Mouse (Mus musculus) lung, adult 2 months (tissue): ENCODE results near the gene Gm1604a. TPM values are rescaled to one million over a fixed set of nuclear protein-coding genes. Genes with fewer than 3 reads are reported as not detected.
"Not testable (repeated sequence)": the region's sequence is repeated elsewhere in the genome, so short reads cannot be mapped to it uniquely, and the experiment has no call there.

Experiments used
- DNase-seq: peaks from one replicate; pipeline ENCODE4 v3.0.0; 2022
- H3K4me1 ChIP-seq: fragments of 200-500 bp; 2 replicates; pipeline ENCODE4 v1.6.1; 2011; ENCODE audit warnings: low read length; ENCODE audit not compliant: control insufficient read depth, insufficient read depth
- H3K4me3 ChIP-seq: fragments of 200-500 bp; replicated peaks from 2 replicates; pipeline ENCODE3; 2011; ENCODE audit warnings: low read depth, mild to moderate bottlenecking, control low read depth, low read length; ENCODE audit errors: extremely low read depth
- POLR2A ChIP-seq: fragments of 200-500 bp; IDR thresholded peaks from 2 replicates; pipeline ENCODE4 v1.6.1; 2011; ENCODE audit warnings: low read depth, mild to moderate bottlenecking, control low read depth, low read length, borderline replicate concordance; ENCODE audit errors: extremely low read depth
- WGBS: fragments of 180-500 bp; shearing (Covaris S2); methylation state at CpG from one replicate; pipeline ENCODE4 v1.1.7; 2018; 5-methylcytosine and 5-hydroxymethylcytosine counted together
- polyA plus RNA-seq: library from polyadenylated mRNA; depleted of rRNA; stranded (reverse); fragments of >200 nt; gene quantifications from 2 replicates; pipeline ENCODE4 v1.2.3, GENCODE M21; 2012; rRNA removed

Gm1604a gene
- not detected in 2 replicates for polyA plus RNA-seq

DNA sequence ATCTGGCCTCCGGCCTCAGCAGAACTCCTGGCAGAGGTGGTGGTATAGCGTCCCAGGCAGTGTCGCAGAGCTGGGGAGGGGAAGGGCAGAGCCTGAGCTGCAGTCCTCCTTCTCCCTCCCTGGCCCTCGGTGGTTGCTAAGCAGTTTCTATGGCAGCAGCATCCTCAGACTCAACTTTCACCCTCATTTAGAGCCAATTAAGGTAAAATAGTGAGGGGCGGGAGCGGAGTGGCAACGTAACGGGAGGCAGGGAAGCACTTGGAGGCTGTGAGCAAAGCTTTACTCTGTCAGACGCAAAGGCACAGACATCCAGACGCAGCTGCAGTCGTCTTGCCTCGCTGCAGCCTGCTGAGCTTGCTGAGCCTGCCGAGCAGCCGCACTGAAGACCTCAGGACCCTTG lies at the start of gene Gm1604a:
Gene Gm1604a (plus strand): TSS at position 312 of the 400 bp plus-strand sequence.
- H3K4me1 ChIP-seq, DNase-seq, H3K4me3 ChIP-seq: not testable (repeated sequence)
- WGBS = 14% methylated on average over 7 of the region's 14 CpGs

- H3K4me3 ChIP-seq, H3K4me1 ChIP-seq: not testable (repeated sequence)
- peak; percentile 72 for DNase-seq
- peak; percentile 22; the same call in 1 of the 2 replicates for TF ChIP-seq POLR2A
- 2% methylated on average over 53 of the region's 68 CpGs for WGBS
These were observed 46.8 kb upstream of the Gm1604a start, which contains the start of gene Gm49721 for GRCm38 (mm10) chr17:6978287-6979248. TSS of gene Gm49721 (plus strand) at chr17:6978904.

GRCm38 (mm10) chr17:6979380-6979779 lies 46.0 kb upstream of the Gm1604a start:
- 5% methylated on average over 5 of the region's 5 CpGs for WGBS
- H3K4me3 ChIP-seq, DNase-seq, H3K4me1 ChIP-seq: not testable (repeated sequence)

DNA sequence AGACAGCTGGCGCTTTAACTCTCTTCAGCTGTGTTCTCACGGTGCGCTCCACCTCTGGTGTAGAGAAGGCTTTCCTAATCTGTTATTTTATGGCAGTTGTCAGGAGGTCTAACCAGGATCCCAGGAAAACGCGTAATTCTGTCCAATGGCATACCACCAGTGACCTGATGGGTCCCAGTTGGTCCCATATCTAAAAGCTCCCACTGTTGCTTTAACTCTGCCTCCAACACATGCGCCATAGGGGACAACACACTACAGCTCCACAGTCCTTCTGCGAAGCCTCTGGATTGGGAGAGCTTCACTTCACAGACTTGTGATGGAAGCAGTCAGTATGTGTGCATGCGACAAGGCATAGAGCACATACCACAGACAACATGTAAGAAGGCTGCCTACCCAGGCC lies 45.2 kb upstream of the Gm1604a start:
- H3K4me3 ChIP-seq, DNase-seq, H3K4me1 ChIP-seq: not testable (repeated sequence)
- WGBS = 88% methylated on average over 5 of the region's 8 CpGs

GRCm38 (mm10) chr17:6986118-6986517 lies 39.2 kb upstream of the Gm1604a start:
- WGBS = 77% methylated on average over 1 of the region's 1 CpGs
- H3K4me3 ChIP-seq, DNase-seq, H3K4me1 ChIP-seq: not testable (repeated sequence)

GRCm38 (mm10) chr17:6995504-6995903 lies 29.9 kb upstream of the Gm1604a start:
- no CpG with 5 or more reads among the region's 6 CpGs for WGBS
- H3K4me3 ChIP-seq, H3K4me1 ChIP-seq, DNase-seq: not testable (repeated sequence)

GRCm38 (mm10) chr17:6996826-6997225 lies 28.5 kb upstream of the Gm1604a start:
- H3K4me3 ChIP-seq, DNase-seq: not testable (repeated sequence)
- WGBS = 78% methylated on average over 8 of the region's 8 CpGs

GRCm38 (mm10) chr17:6997778-6998490 lies 27.4 kb upstream of the Gm1604a start:
- not testable (repeated sequence) for H3K4me1 ChIP-seq, H3K4me3 ChIP-seq, DNase-seq
- WGBS = 67% methylated on average over 1 of the region's 7 CpGs

More at GRCm38 (mm10) chr17:6996826-6997225, 28.5 kb upstream of the Gm1604a start:
- not testable (repeated sequence) for H3K4me1 ChIP-seq

GRCm38 (mm10) chr17:7001790-7002585 lies 23.4 kb upstream of the Gm1604a start:
- not testable (repeated sequence) for H3K4me3 ChIP-seq, H3K4me1 ChIP-seq
- 75% methylated on average over 9 of the region's 12 CpGs for WGBS

GRCm38 (mm10) chr17:7003392-7003791 lies 22.0 kb upstream of the Gm1604a start:
- no CpG with 5 or more reads among the region's 3 CpGs for WGBS
- not testable (repeated sequence) for DNase-seq, H3K4me1 ChIP-seq, H3K4me3 ChIP-seq

More at GRCm38 (mm10) chr17:7001790-7002585, 23.4 kb upstream of the Gm1604a start:
- DNase-seq = not testable (repeated sequence)

DNA sequence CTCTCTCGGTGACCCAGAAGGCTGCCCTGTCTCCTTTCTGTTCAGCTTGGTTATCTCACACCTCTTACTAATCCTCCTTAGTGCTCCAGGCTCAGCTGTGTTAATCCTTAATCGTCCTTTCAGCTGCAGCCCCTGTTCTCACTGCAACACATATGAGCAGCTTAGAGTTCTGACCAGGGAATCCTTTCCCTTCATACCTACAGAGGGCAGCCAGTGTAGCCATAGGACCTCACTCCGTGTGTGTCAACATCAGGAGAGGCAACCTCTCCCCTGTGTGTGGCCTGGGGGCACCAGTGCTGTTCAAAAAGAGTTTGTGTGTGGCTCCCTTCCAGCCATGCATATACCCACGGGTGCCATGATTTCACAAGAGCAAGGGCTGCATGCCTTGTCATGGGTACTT lies 19.7 kb upstream of the Gm1604a start:
- DNase-seq, H3K4me3 ChIP-seq, H3K4me1 ChIP-seq: not testable (repeated sequence)
- 53% methylated on average over 3 of the region's 4 CpGs for WGBS

GRCm38 (mm10) chr17:7008885-7009284 lies 16.5 kb upstream of the Gm1604a start:
- not testable (repeated sequence) for DNase-seq, H3K4me3 ChIP-seq, H3K4me1 ChIP-seq

DNA sequence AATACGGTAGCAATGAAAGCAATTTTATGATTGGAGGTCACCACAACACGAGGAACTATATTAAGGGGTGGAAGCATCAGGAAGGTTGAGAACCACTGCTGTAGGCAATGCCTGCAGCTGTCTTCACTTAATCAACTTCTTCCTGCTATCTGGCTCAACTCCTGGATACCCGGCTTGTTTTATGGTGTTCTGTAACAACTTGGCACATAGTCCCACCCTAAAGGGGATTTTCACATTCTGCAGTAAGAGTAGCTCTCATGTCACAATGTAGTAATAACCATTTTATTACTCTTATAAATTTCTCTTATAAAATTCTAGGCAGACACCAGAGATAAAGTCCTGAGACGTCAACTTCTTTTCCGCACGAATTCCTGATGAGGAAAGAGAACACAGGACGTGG lies 15.9 kb upstream of the Gm1604a start:
- DNase-seq, H3K4me1 ChIP-seq, H3K4me3 ChIP-seq: not testable (repeated sequence)
- WGBS = no CpG with 5 or more reads among the region's 7 CpGs

GRCm38 (mm10) chr17:7009901-7010300 lies 15.5 kb upstream of the Gm1604a start:
- not testable (repeated sequence) for H3K4me3 ChIP-seq, H3K4me1 ChIP-seq, DNase-seq
- WGBS = 28% methylated on average over 6 of the region's 9 CpGs

DNA sequence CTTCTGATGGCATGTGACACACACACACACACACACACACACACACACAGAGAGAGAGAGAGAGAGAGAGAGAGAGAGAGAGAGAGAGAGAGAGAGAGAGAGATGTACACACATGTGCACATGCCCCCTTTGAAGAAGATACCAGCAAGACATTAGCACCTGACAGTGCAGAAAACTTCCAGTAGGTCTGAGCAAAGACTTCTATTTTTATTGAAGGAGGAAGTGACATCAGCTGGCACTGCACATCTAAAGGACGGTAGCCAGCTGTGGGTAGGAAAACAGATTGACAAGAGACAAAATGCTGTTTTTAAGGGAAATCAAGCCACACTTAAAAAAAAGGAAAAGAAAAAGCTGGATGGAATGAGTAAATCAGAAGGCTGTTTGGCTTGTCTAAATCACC lies 11.2 kb upstream of the Gm1604a start:
- H3K4me3 ChIP-seq, DNase-seq, H3K4me1 ChIP-seq: not testable (repeated sequence)
- WGBS = no CpG with 5 or more reads among the region's 1 CpGs
